Mouse (Mus musculus) hindbrain, embryonic 15.5 days (tissue): ENCODE measurements at regions not wholly inside any gene's neighbourhood (a gene's known extent, or its start where the extent isn't known, plus 50 kb on each side); places are given as distances from the start of the nearest gene placed in this dataset.

Experiments
- ATAC-seq: fragments of 200-750 bp; cut with Nextera tagmentation; 2 replicates; pipeline ENCODE4 v1.8.0; 2017; ENCODE audit warnings: low read depth, moderate number of reproducible peaks, moderate TSS enrichment; ENCODE audit not compliant: low FRiP score
- H3K27ac ChIP-seq: fragments of 300-500 bp; sonication (generic); replicated peaks from 2 replicates; pipeline ENCODE4 v1.5.1; 2015; ENCODE audit warnings: mild to moderate bottlenecking, inconsistent platforms
- H3K27me3 ChIP-seq: fragments of 300-500 bp; sonication (generic); 2 replicates; pipeline ENCODE4 v1.6.1; 2015; ENCODE audit warnings: control low read depth, inconsistent platforms
- H3K36me3 ChIP-seq: fragments of 300-500 bp; sonication (generic); 2 replicates; pipeline ENCODE4 v1.6.1; 2015; ENCODE audit warnings: control low read depth, inconsistent platforms
- H3K4me1 ChIP-seq: fragments of 300-500 bp; sonication (generic); replicated peaks from 2 replicates; pipeline ENCODE4 v1.6.1; 2015; ENCODE audit warnings: control low read depth, inconsistent platforms
- H3K4me2 ChIP-seq: fragments of 300-500 bp; sonication (generic); 2 replicates; pipeline ENCODE4 v1.6.1; 2015; ENCODE audit warnings: moderate library complexity, mild to moderate bottlenecking, inconsistent platforms
- H3K4me3 ChIP-seq: fragments of 300-500 bp; sonication (generic); 2 replicates; pipeline ENCODE4 v1.5.1; 2015; ENCODE audit warnings: mild to moderate bottlenecking, inconsistent platforms
- H3K9ac ChIP-seq: fragments of 300-500 bp; sonication (generic); 2 replicates; pipeline ENCODE4 v1.6.1; 2015; ENCODE audit warnings: inconsistent platforms
- H3K9me3 ChIP-seq: fragments of 300-500 bp; sonication (generic); 2 replicates; pipeline ENCODE4 v1.6.1; 2016; ENCODE audit warnings: control low read depth, inconsistent platforms
- WGBS: fragments of 180-500 bp; shearing (Covaris S2); methylation state at CpG from one replicate; pipeline ENCODE4 v1.1.7; 2015; 5-methylcytosine and 5-hydroxymethylcytosine counted together

DNA sequence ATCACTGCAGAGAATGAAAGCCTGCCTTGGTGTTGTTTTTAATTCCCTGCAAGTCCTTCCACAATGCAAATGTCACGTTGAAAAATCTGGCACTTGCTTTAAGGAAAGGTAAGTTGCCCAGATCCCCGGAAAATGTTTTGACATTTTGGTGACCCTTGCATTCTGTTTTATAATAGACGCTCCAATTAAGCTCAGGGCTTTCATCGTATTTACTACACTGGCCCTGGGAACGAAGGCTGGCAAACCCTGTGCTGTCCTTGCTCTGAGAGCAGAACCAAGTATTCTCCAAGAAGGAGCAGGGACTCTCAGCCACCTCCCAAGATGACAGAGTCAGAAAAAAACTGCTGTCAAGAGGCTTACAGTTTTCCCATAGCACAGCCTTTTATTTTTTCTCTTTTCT lies 305.9 kb downstream of the Kctd12 start:
- no peak overlapping the region for H3K4me2 ChIP-seq
- no peak overlapping the region for H3K9ac ChIP-seq
- H3K36me3 ChIP-seq: no peaks in the 10 kb centered on the region
- WGBS: 38% methylated on average over 5 of the region's 5 CpGs
- ATAC-seq: no peak
- no peaks in the 10 kb centered on the region for H3K27me3 ChIP-seq
- no peak overlapping the region for H3K27ac ChIP-seq
- no peaks in the 10 kb centered on the region for H3K4me1 ChIP-seq
- H3K4me3 ChIP-seq: no peak overlapping the region
- no peaks in the 10 kb centered on the region for H3K9me3 ChIP-seq

DNA sequence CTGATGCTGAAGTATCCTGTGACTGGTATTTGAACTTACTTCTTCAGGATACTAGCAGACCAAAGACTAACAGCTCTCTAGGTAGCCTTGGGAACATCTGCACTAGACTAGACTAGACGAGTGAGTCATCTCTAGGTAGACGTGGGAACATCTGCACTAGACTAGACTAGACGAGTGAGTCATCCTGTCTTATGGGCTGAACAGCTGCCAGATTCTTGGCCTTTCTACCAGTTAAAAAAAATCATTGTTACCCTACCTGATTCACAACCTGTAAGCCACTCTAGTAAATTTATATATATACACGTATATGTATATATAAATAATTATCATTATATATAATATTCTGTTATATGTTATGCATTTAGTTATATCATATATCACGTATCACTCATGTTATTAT lies 307.8 kb downstream of the Kctd12 start:
- 87% methylated on average over 5 of the region's 5 CpGs for WGBS
- Histone ChIP-seq H3K27me3 (no peaks in the 10 kb centered on the region), H3K36me3 (no peaks in the 10 kb centered on the region), H3K27ac (no peak overlapping the region), H3K4me2 (no peak overlapping the region), H3K4me1 (no peaks in the 10 kb centered on the region), H3K9ac (no peak overlapping the region), H3K9me3 (no peaks in the 10 kb centered on the region), H3K4me3 (no peak overlapping the region)
- no peak for ATAC-seq

DNA sequence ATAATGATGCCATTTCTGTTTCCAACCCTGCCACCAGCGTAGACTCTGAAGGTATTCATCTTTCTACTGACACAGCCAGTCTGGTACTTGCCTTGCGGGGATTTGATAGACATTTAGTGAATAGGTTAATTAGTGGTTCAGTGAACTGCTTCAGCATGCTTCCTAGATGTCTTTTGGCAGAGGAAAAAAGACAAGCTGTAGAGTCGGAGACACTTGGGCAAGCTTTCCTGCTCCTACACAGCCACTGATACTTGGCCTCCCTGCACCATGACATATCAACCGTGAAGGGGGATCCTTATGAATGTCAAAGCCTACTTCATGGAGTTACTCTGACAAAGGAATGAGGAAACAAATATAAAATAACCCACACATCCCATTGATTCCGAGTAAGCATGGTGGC lies 308.7 kb downstream of the Kctd12 start:
- H3K27me3 ChIP-seq: no peaks in the 10 kb centered on the region
- H3K4me1 ChIP-seq: no peaks in the 10 kb centered on the region
- H3K9ac ChIP-seq: no peak overlapping the region
- H3K9me3 ChIP-seq: no peaks in the 10 kb centered on the region
- no peak overlapping the region for H3K27ac ChIP-seq
- H3K36me3 ChIP-seq: no peaks in the 10 kb centered on the region
- ATAC-seq: no peak
- WGBS: 48% methylated on average over 5 of the region's 5 CpGs
- no peak overlapping the region for H3K4me3 ChIP-seq
- H3K4me2 ChIP-seq: no peak overlapping the region

DNA sequence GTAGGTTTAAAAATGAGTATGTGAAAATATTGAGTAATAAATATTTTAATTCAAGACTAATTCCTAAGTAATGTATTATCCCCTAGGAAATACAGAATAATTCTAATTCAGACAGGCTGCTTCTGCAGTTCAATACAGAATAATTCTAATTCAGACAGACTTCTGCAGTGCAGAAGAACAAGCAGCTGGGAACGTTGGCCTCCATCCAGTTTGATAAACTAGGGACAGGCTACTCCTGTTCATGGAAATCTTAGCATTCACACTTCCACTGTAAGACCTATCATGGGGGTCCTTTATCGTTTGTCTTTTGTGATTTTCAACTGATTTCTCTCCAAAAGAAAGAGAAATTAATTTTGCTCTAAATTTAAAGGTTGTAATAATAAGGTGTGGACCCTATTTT lies 319.2 kb downstream of the Kctd12 start:
- Histone ChIP-seq H3K4me1 (no peaks in the 10 kb centered on the region), H3K4me3 (no peak overlapping the region), H3K9ac (no peak overlapping the region), H3K27ac (no peak overlapping the region), H3K36me3 (no peaks in the 10 kb centered on the region), H3K4me2 (no peak overlapping the region), H3K9me3 (no peaks in the 10 kb centered on the region), H3K27me3 (no peaks in the 10 kb centered on the region)
- 61% methylated on average over 2 of the region's 2 CpGs for WGBS
- no peak for ATAC-seq

DNA sequence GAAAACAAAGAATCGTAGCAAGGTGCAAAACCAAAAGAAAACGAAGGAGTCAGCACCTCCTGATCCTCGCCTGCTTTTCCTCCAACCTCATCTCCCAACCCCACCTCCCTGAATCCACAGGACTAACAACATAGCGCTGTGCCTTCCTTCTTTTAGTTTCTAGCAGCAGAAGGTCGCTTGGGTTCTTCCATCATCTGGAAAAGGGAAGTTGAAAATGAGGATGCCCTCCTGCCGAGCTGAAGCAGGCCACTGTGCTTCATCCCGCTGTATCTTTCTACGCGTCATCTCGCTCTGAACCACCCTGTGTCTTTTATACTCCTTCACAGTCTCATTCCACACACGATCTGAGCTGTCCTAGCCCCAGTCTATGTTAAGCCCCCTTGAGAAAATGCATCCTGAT lies 322.1 kb downstream of the Kctd12 start:
- no peaks in the 10 kb centered on the region for H3K9me3 ChIP-seq
- no peaks in the 10 kb centered on the region for H3K36me3 ChIP-seq
- no peaks in the 10 kb centered on the region for H3K4me1 ChIP-seq
- H3K27ac ChIP-seq: no peak overlapping the region
- H3K4me3 ChIP-seq: no peak overlapping the region
- H3K4me2 ChIP-seq: no peak overlapping the region
- no peak for ATAC-seq
- no peaks in the 10 kb centered on the region for H3K27me3 ChIP-seq
- no peak overlapping the region for H3K9ac ChIP-seq
- WGBS: 86% methylated on average over 11 of the region's 11 CpGs

DNA sequence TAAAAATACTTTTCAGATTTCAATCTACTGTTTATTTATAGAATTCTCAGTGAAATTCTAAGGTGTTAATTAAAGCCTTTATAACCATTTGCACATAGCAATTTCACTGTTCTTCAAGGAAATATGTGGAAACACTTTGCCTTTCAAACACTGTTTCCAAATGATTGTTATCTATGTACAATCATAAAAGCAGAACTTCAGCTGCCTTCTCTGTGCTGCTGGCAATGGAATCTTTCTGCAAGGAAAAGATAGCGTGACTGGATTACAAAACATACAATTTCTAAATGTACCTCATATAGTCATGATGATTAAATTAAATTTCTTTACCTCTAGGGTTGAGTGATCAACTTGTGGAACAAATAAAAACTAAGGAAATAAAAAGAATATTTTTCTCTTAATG lies 326.2 kb downstream of the Kctd12 start:
- 83% methylated on average over 1 of the region's 1 CpGs for WGBS
- no peak for ATAC-seq

DNA sequence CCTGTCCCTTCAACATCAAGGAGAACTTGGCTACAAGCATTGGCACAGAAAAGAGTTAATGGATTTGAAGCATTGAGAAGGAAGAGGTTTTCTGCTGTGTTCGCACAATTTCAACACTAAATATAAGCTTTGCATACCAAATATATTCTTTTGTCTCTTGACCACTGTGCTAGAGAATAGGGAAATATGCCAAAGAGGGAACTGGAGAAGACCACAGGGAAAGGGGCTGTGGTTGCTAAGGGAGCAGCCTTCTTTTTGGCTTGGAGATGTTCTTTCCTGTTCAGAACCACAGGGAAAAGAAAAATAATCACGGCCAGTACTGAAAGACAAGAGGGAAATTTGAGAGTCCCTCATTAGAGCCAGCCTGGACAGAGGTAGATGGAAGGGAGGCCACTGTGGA lies 352.8 kb downstream of the Kctd12 start:
- 52% methylated on average over 2 of the region's 2 CpGs for WGBS

More for the DNA sequence above, 326.2 kb downstream of the Kctd12 start:
- Histone ChIP-seq H3K9me3 (no peaks in the 10 kb centered on the region), H3K27ac (no peak overlapping the region), H3K4me1 (no peaks in the 10 kb centered on the region), H3K4me3 (no peak overlapping the region), H3K36me3 (no peaks in the 10 kb centered on the region), H3K27me3 (no peaks in the 10 kb centered on the region), H3K9ac (no peak overlapping the region), H3K4me2 (no peak overlapping the region)

DNA sequence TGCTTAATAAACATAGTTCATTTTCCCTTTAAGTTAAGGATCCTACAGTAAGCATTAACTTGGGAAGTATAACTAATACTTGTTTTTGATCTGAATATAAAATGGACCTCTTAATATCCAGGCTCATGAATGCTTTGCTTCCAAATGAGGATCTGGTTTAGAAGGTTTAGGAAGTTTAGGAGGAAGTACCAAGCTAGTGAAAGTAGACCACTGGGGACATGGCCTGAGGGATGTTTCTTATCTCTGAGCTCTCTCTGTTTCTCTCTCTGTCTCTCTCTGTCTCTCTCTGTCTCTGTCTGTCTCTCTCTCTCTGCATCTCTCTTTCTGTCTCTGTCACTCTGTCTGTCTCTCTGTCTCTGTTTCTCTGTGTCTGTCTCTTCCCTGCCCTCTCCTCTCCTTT lies 360.9 kb downstream of the Kctd12 start:
- H3K9me3 ChIP-seq: no peaks in the 10 kb centered on the region
- ATAC-seq: no peak
- H3K4me2 ChIP-seq: no peak overlapping the region
- no peaks in the 10 kb centered on the region for H3K4me1 ChIP-seq
- no peaks in the 10 kb centered on the region for H3K27me3 ChIP-seq
- H3K9ac ChIP-seq: no peak overlapping the region
- no peak overlapping the region for H3K4me3 ChIP-seq
- H3K27ac ChIP-seq: no peak overlapping the region
- no peaks in the 10 kb centered on the region for H3K36me3 ChIP-seq

More for the DNA sequence above, 352.8 kb downstream of the Kctd12 start:
- Histone ChIP-seq H3K36me3 (no peaks in the 10 kb centered on the region), H3K27ac (peak overlapping the region; percentile 42; the same call in 1 of the 2 replicates), H3K4me3 (no peak overlapping the region), H3K9ac (no peak overlapping the region), H3K9me3 (no peaks in the 10 kb centered on the region), H3K4me1 (no peaks in the 10 kb centered on the region), H3K4me2 (no peak overlapping the region), H3K27me3 (no peaks in the 10 kb centered on the region)
- peak; percentile 78 for ATAC-seq

DNA sequence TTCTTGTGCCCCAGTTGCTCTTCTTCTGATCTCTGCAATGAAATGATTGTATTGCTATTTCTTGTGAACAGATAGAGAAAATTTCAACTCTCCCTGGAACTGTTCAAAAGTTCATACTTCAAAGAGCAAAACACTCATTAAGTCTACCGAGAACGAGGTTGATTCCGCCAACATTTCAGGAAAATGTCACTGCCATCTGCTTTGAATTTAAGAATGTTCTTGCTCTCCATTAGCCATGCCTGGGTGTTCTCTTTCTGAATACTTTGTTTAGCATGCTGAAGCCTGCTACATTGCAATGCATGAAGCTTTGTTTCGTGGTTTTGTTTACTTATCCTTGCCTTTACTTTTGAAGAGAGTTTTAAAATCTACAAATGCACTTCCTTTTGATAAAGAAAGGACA lies 363.4 kb downstream of the Kctd12 start:
- 52% methylated on average over 4 of the region's 4 CpGs for WGBS

DNA sequence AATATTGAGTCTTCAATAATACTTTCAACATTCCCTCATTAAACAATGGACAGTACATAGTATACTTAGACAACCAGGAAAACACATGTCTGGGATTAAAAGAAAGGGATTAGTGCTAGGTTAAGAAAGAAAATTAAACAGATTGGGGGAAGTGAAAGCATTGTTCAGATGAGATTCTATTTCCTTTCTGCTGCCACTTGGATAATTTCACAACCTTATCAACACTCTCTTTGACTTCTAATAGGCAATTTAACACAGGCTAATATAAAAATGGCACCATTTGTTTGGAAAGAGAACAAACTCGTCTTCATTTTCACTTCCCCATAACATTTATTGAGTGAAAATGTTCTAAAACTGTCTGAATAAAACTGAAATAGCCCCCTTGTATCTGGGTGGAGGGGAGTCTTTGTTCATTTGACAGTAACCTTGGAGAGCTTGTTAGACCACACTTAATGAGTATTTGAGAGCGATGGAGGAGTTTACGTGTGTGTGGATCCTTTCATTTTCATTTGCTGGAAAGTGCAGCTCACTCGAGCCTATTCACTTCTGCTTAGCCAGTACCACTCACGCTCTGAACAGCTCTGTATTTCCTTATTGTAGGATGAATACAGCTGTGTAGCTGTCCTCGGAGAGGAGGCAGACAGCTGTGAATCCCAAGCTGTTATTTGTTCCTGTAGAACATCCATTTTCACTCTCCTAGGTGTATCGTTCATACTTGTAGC lies 366.7 kb downstream of the Kctd12 start:
- Histone ChIP-seq H3K9me3 (no peaks in the 10 kb centered on the region), H3K4me1 (no peaks in the 10 kb centered on the region), H3K4me2 (no peak overlapping the region), H3K27ac (no peak overlapping the region), H3K9ac (no peak overlapping the region), H3K27me3 (no peaks in the 10 kb centered on the region), H3K4me3 (no peak overlapping the region), H3K36me3 (no peaks in the 10 kb centered on the region)
- WGBS: 41% methylated on average over 7 of the region's 7 CpGs
- ATAC-seq: peak; percentile 48; the same call in 1 of the 2 replicates

More for the DNA sequence above, 363.4 kb downstream of the Kctd12 start:
- Histone ChIP-seq H3K9ac (no peak overlapping the region), H3K27me3 (no peaks in the 10 kb centered on the region), H3K9me3 (no peaks in the 10 kb centered on the region), H3K36me3 (no peaks in the 10 kb centered on the region), H3K4me3 (no peak overlapping the region), H3K4me1 (no peaks in the 10 kb centered on the region), H3K4me2 (no peak overlapping the region), H3K27ac (no peak overlapping the region)
- no peak for ATAC-seq

DNA sequence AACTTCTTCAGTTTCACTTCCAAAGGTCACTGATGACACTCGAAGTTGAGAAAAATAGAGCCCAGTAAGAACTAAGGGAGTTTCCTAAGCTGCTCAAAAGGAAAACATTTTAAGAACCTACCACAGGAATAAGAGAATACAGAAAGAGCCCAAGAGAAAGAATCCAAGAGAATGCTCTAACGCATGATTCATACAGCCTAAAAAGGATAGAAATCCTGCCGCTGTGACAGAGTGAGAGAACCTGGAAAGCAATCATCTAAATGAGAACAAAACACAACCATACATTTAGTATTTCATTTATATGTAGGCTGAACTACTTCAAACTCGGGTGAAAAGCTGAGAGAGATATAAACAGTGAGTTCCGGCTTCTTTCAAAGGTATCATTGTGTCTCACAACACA lies 376.4 kb downstream of the Kctd12 start:
- Histone ChIP-seq H3K4me3 (no peak overlapping the region), H3K9me3 (no peaks in the 10 kb centered on the region), H3K4me2 (no peak overlapping the region), H3K27me3 (no peaks in the 10 kb centered on the region), H3K4me1 (no peaks in the 10 kb centered on the region), H3K36me3 (no peaks in the 10 kb centered on the region), H3K9ac (no peak overlapping the region), H3K27ac (no peak overlapping the region)
- WGBS: 87% methylated on average over 5 of the region's 5 CpGs
- ATAC-seq: no peak

DNA sequence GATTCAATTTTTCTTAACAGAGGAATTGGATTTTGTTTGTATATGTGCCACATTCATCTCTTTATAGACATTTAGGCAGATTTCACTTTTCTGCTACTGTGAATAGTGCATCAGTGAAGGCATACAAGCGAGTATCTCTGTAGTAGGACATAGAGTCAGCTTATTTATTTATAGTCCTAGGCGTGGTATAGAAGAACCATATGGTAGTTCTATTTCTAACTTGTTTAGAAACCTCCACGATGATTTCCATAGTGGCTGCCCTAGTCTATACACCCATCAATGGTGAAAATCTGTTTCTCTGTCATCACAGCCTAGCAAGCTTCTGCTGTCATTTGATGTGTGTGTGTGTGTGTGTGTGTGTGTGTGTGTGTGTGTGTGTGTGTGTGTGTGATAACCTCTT lies 387.6 kb downstream of the Kctd12 start:
- ATAC-seq: no peak
- no peaks in the 10 kb centered on the region for H3K36me3 ChIP-seq
- no peaks in the 10 kb centered on the region for H3K27me3 ChIP-seq
- H3K9ac ChIP-seq: no peak overlapping the region
- H3K4me2 ChIP-seq: no peak overlapping the region
- no peaks in the 10 kb centered on the region for H3K4me1 ChIP-seq
- H3K4me3 ChIP-seq: no peak overlapping the region
- no peaks in the 10 kb centered on the region for H3K9me3 ChIP-seq
- WGBS: 91% methylated on average over 3 of the region's 3 CpGs
- H3K27ac ChIP-seq: no peak overlapping the region

DNA sequence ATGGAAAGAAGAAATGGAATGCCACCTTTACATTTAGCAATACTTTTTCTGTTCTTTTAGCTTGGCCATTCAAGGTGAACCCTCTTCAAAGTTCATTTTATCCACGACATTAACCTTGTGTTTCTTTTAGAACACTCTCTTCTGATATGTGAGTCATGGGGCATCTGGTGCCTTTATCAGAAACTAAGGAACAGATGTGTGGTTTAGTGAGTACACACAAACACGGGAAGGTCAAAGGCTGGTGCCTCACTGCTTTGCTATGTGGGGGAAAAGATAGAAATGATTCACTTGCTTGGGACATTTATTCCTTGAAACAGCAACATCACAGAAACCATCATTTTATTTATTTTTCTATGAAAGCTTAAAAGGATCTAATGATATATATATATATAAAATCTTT lies 428.7 kb downstream of the Kctd12 start:
- ATAC-seq: no peak
- H3K27me3 ChIP-seq: no peaks in the 10 kb centered on the region
- 64% methylated on average over 2 of the region's 2 CpGs for WGBS

More for the DNA sequence above, 428.7 kb downstream of the Kctd12 start:
- H3K4me1 ChIP-seq: no peaks in the 10 kb centered on the region
- H3K9me3 ChIP-seq: no peaks in the 10 kb centered on the region
- H3K4me2 ChIP-seq: no peak overlapping the region
- H3K27ac ChIP-seq: no peak overlapping the region
- H3K36me3 ChIP-seq: no peaks in the 10 kb centered on the region
- H3K9ac ChIP-seq: no peak overlapping the region
- no peak overlapping the region for H3K4me3 ChIP-seq
